Mouse (Mus musculus): ENCODE results near the gene Tob1. TPM values are rescaled to one million over a fixed set of nuclear protein-coding genes. Genes with fewer than 3 reads are reported as not detected.

Gene Tob1
- polyA plus RNA-seq, 1 experiment from 2014 or later = 37.8 TPM

- H3K27me3 ChIP-seq = no peaks in the 10 kb centered on the region
- H3K4me3 ChIP-seq (replicated peaks) = peak overlapping the region; percentile 97
- 3% methylated on average over 7 of the region's 7 CpGs for WGBS
- peaks cover 12% of the 10 kb centered on the region for H3K4me1 ChIP-seq
- peaks cover 10% of the 10 kb centered on the region for H3K36me3 ChIP-seq
- no peak for ATAC-seq (ENCODE audit: insufficient number of reproducible peaks, low FRiP score, low TSS enrichment, low read depth)
- H3K9me3 ChIP-seq (replicated peaks) = no peaks in the 10 kb centered on the region
- peak overlapping the region; percentile 97 for H3K27ac ChIP-seq (replicated peaks)
- H3K9ac ChIP-seq = peak overlapping the region; percentile 50
- H3K4me2 ChIP-seq (replicated peaks) = peak overlapping the region; percentile 53
Measured at GRCm38 (mm10) chr11:94212489-94212836, 1.2 kb downstream of the Tob1 start.

- H3K27me3 ChIP-seq = no peaks in the 10 kb centered on the region
- WGBS = 64% methylated on average over 4 of the region's 4 CpGs
- no peak for ATAC-seq (ENCODE audit: insufficient number of reproducible peaks, low FRiP score, low TSS enrichment, low read depth)
- H3K36me3 ChIP-seq = peaks cover 10% of the 10 kb centered on the region
- H3K9ac ChIP-seq = no peak overlapping the region
- peak overlapping the region; percentile 53 for H3K4me2 ChIP-seq (replicated peaks)
- H3K4me3 ChIP-seq (replicated peaks) = peak overlapping the region; percentile 97
- H3K27ac ChIP-seq (replicated peaks) = no peak overlapping the region
- H3K4me1 ChIP-seq = peaks cover 12% of the 10 kb centered on the region
- H3K9me3 ChIP-seq (replicated peaks) = no peaks in the 10 kb centered on the region
Measured at GRCm38 (mm10) chr11:94212997-94213396, 1.7 kb downstream of the Tob1 start.

- Histone ChIP-seq H3K36me3 (peaks cover 10% of the 10 kb centered on the region), H3K4me3 (replicated peaks) (0 out of 2 replicates have a peak overlapping the region, but pooled peaks have one; percentile 97), H3K9ac (no peak overlapping the region), H3K4me1 (peaks cover 12% of the 10 kb centered on the region), H3K27me3 (no peaks in the 10 kb centered on the region), H3K9me3 (replicated peaks) (no peaks in the 10 kb centered on the region), H3K4me2 (replicated peaks) (0 out of 2 replicates have a peak overlapping the region, but pooled peaks have one; percentile 53), H3K27ac (replicated peaks) (no peak overlapping the region)
- 84% methylated on average over 29 of the region's 29 CpGs for WGBS
- no peak for ATAC-seq (ENCODE audit: insufficient number of reproducible peaks, low FRiP score, low TSS enrichment, low read depth)
Measured at GRCm38 (mm10) chr11:94213735-94214594, 2.7 kb downstream of the Tob1 start.

GRCm38 (mm10) chr11:94215581-94215980, 4.3 kb downstream of the Tob1 start:
- 85% methylated on average over 3 of the region's 3 CpGs for WGBS
- ATAC-seq (ENCODE audit: insufficient number of reproducible peaks, low FRiP score, low TSS enrichment, low read depth) = no peak
- H3K4me3 ChIP-seq (replicated peaks) = no peak overlapping the region

GRCm38 (mm10) chr11:94216247-94216646, 5.0 kb downstream of the Tob1 start:
- Histone ChIP-seq H3K9ac (no peak overlapping the region), H3K36me3 (peaks cover 10% of the 10 kb centered on the region), H3K4me1 (peaks cover 12% of the 10 kb centered on the region), H3K27ac (replicated peaks) (no peak overlapping the region), H3K4me2 (replicated peaks) (no peak overlapping the region), H3K27me3 (no peaks in the 10 kb centered on the region), H3K4me3 (replicated peaks) (no peak overlapping the region), H3K9me3 (replicated peaks) (no peaks in the 10 kb centered on the region)
- WGBS = 53% methylated on average over 2 of the region's 2 CpGs
- no peak for ATAC-seq (ENCODE audit: insufficient number of reproducible peaks, low FRiP score, low TSS enrichment, low read depth)

More at GRCm38 (mm10) chr11:94215581-94215980, 4.3 kb downstream of the Tob1 start:
- Histone ChIP-seq H3K9me3 (replicated peaks) (no peaks in the 10 kb centered on the region), H3K9ac (no peak overlapping the region), H3K36me3 (peaks cover 10% of the 10 kb centered on the region), H3K27ac (replicated peaks) (no peak overlapping the region), H3K27me3 (no peaks in the 10 kb centered on the region), H3K4me2 (replicated peaks) (no peak overlapping the region), H3K4me1 (peaks cover 12% of the 10 kb centered on the region)

- Histone ChIP-seq H3K27ac (replicated peaks) (no peak overlapping the region), H3K4me3 (replicated peaks) (no peak overlapping the region), H3K9me3 (replicated peaks) (no peaks in the 10 kb centered on the region), H3K4me1 (peaks cover 5% of the 10 kb centered on the region; the same call in 1 of the 2 replicates), H3K27me3 (no peaks in the 10 kb centered on the region), H3K36me3 (no peaks in the 10 kb centered on the region), H3K4me2 (replicated peaks) (no peak overlapping the region), H3K9ac (no peak overlapping the region)
- WGBS = 90% methylated on average over 7 of the region's 7 CpGs
- ATAC-seq (ENCODE audit: insufficient number of reproducible peaks, low FRiP score, low TSS enrichment, low read depth) = no peak
Measured at GRCm38 (mm10) chr11:94221257-94221656, 10.0 kb downstream of the Tob1 start.

GRCm38 (mm10) chr11:94223531-94223930, 12.3 kb downstream of the Tob1 start:
- whole genome bisulfite sequencing = 73% methylated on average over 9 of the region's 9 CpGs
- peaks cover 16% of the 10 kb centered on the region for H3K4me1 ChIP-seq
- no peak overlapping the region for H3K4me3 ChIP-seq (replicated peaks)
- H3K27me3 ChIP-seq = no peaks in the 10 kb centered on the region
- ATAC-seq (ENCODE audit: insufficient number of reproducible peaks, low FRiP score, low TSS enrichment, low read depth) = no peak
- H3K27ac ChIP-seq (replicated peaks) = no peak overlapping the region
- H3K36me3 ChIP-seq = no peaks in the 10 kb centered on the region
- H3K9me3 ChIP-seq (replicated peaks) = no peaks in the 10 kb centered on the region
- H3K9ac ChIP-seq = no peak overlapping the region
- H3K4me2 ChIP-seq (replicated peaks) = no peak overlapping the region

- H3K4me2 ChIP-seq (replicated peaks) = 0 out of 2 replicates have a peak overlapping the region, but pooled peaks have one; percentile 15
- no peaks in the 10 kb centered on the region for H3K27me3 ChIP-seq
- 0 out of 2 replicates have a peak overlapping the region, but pooled peaks have one; percentile 7 for H3K27ac ChIP-seq (replicated peaks)
- no peak overlapping the region for H3K9ac ChIP-seq
- peaks cover 18% of the 10 kb centered on the region for H3K4me1 ChIP-seq
- WGBS = 26% methylated on average over 7 of the region's 7 CpGs
- no peaks in the 10 kb centered on the region for H3K36me3 ChIP-seq
- no peak overlapping the region for H3K4me3 ChIP-seq (replicated peaks)
- no peak for ATAC-seq (ENCODE audit: insufficient number of reproducible peaks, low FRiP score, low TSS enrichment, low read depth)
- H3K9me3 ChIP-seq (replicated peaks) = no peaks in the 10 kb centered on the region
Measured at GRCm38 (mm10) chr11:94225985-94226384, 14.7 kb downstream of the Tob1 start.

- H3K27ac ChIP-seq (replicated peaks) = peak overlapping the region; percentile 30; the same call in 1 of the 2 replicates
- no peak for ATAC-seq (ENCODE audit: insufficient number of reproducible peaks, low FRiP score, low TSS enrichment, low read depth)
- no peak overlapping the region for H3K4me2 ChIP-seq (replicated peaks)
- H3K4me1 ChIP-seq = peaks cover 25% of the 10 kb centered on the region
- no peaks in the 10 kb centered on the region for H3K9me3 ChIP-seq (replicated peaks)
- no peak overlapping the region for H3K9ac ChIP-seq
- 29% methylated on average over 9 of the region's 9 CpGs for WGBS
- H3K27me3 ChIP-seq = no peaks in the 10 kb centered on the region
- H3K36me3 ChIP-seq = no peaks in the 10 kb centered on the region
- H3K4me3 ChIP-seq (replicated peaks) = no peak overlapping the region
Measured at GRCm38 (mm10) chr11:94228416-94228815, 17.2 kb downstream of the Tob1 start.

- Histone ChIP-seq H3K27ac (replicated peaks) (0 out of 2 replicates have a peak overlapping the region, but pooled peaks have one; percentile 30), H3K27me3 (no peaks in the 10 kb centered on the region), H3K4me3 (replicated peaks) (no peak overlapping the region), H3K4me2 (replicated peaks) (no peak overlapping the region), H3K9ac (no peak overlapping the region), H3K9me3 (replicated peaks) (no peaks in the 10 kb centered on the region), H3K4me1 (peaks cover 25% of the 10 kb centered on the region), H3K36me3 (no peaks in the 10 kb centered on the region)
- ATAC-seq (ENCODE audit: insufficient number of reproducible peaks, low FRiP score, low TSS enrichment, low read depth) = peak; percentile 44; the same call in 1 of the 2 replicates
- WGBS = 77% methylated on average over 5 of the region's 5 CpGs
Measured at GRCm38 (mm10) chr11:94229207-94229960, 18.1 kb downstream of the Tob1 start.

- H3K27me3 ChIP-seq = no peaks in the 10 kb centered on the region
- H3K9me3 ChIP-seq (replicated peaks) = no peaks in the 10 kb centered on the region
- H3K27ac ChIP-seq (replicated peaks) = no peak overlapping the region
- H3K4me3 ChIP-seq (replicated peaks) = no peak overlapping the region
- H3K4me1 ChIP-seq = peaks cover 25% of the 10 kb centered on the region
- 78% methylated on average over 8 of the region's 8 CpGs for WGBS
- no peak overlapping the region for H3K9ac ChIP-seq
- ATAC-seq (ENCODE audit: insufficient number of reproducible peaks, low FRiP score, low TSS enrichment, low read depth) = no peak
- H3K4me2 ChIP-seq (replicated peaks) = no peak overlapping the region
- H3K36me3 ChIP-seq = no peaks in the 10 kb centered on the region
Measured at GRCm38 (mm10) chr11:94230244-94230643, 19.0 kb downstream of the Tob1 start.
